Mouse (Mus musculus) liver, postnatal 0 days (tissue): Measurements from ENCODE around the gene Mark3.

ENCODE experiments used
- CTCF ChIP-seq: sonication (generic); IDR thresholded peaks from 2 replicates; pipeline ENCODE4 v1.5.1; 2016; ENCODE audit warnings: antibody characterized with exemption, low read depth
- EP300 ChIP-seq: IDR thresholded peaks from 2 replicates; pipeline ENCODE4 v1.6.1; 2016; ENCODE audit warnings: antibody characterized with exemption, low read depth, mild to moderate bottlenecking

DNA sequence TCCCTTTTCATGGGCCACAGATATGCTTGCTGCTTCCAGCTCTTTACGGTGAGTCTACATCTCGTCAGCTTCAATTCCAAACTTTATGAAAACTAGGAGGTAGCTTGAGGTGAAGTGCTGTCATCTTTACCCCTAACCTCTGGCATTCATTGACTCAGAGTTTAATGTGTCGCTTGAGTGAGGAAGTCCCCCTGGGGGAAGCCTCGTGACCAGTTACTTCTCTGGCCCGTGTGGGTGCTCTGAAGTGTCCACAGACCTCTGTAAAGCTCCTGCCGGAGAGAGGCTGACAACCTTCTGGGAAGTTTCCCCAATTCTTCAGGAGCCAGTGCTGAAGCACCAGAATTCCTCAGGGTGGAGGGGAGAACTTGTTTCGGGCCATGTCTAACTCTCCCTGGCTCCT, 1.9 kb upstream of the Mark3 start:
- no peak for TF ChIP-seq CTCF
- no peak for TF ChIP-seq EP300
